In genomic region chr3:133241916-133242315, GRCm38 (mm10) we compare ENCODE assay signal across 33 mouse cellular contexts. TPM values are rescaled to one million over a fixed set of nuclear protein-coding genes. Genes with fewer than 3 reads are reported as not detected.
A peak's percentile ranks its signal among the peaks of the same experiment; 100 is the strongest.
DNase-seq lines count a peak whose midpoint lies in the region; ATAC-seq and TF ChIP-seq lines count a peak whose summit lies in the region.
"Had no signal": no experiment of that assay in that cellular context is flagged by ENCODE, and none has a peak within 500 bp of the region (broad histone marks: within the 10 kb centered on the region; RNA-seq: fewer than 3 reads in every experiment).

No protein-coding gene starts in this region.

- H3K4me2 ChIP-seq in kidney, embryonic 15.5 days = no peak overlapping the region
- H3K4me2 ChIP-seq: embryonic facial prominence, embryonic 15.5 days; forebrain, embryonic 12.5 days; heart, embryonic 12.5 days; hindbrain, embryonic 15.5 days; limb, embryonic 13.5 days; liver, embryonic 11.5 days; lung, embryonic 15.5 days; midbrain, embryonic 11.5 days; neural tube, embryonic 13.5 days had no signal

- in situ Hi-C loops in Patski (cut with MboI; ENCODE audit: low pct_unique_long_range_greater_than_20kb) = no loop called here

- H3K9me3 ChIP-seq in kidney, embryonic 15.5 days (replicated peaks) = no peaks in the 10 kb centered on the region
- H3K9me3 ChIP-seq: embryonic facial prominence, embryonic 15.5 days; forebrain, embryonic 12.5 days; heart, embryonic 12.5 days; hindbrain, embryonic 15.5 days; limb, embryonic 13.5 days; lung, embryonic 15.5 days; neural tube, embryonic 13.5 days had no signal

- 57% methylated on average over 1 of the region's 1 CpGs for WGBS in kidney, embryonic 15.5 days

- CTCF ChIA-PET in Patski (lab: Charles Lee) = interaction anchor here (0.7 to 1.5 kb wide), 3 partner anchors 11 to 31 kb away, joined by 3 read pairs; no protein-coding TSS in a partner anchor

- H3K4me3 ChIP-seq in kidney, embryonic 15.5 days (replicated peaks) = no peak overlapping the region
- H3K4me3 ChIP-seq: embryonic facial prominence, embryonic 15.5 days; forebrain, embryonic 12.5 days; heart, embryonic 12.5 days; hindbrain, embryonic 15.5 days; layer of hippocampus, adult 2 months; limb, embryonic 13.5 days; lung, embryonic 15.5 days; neural tube, embryonic 13.5 days had no signal

- H3K27ac ChIP-seq in kidney, embryonic 15.5 days = peak overlapping the region; percentile 69
- H3K27ac ChIP-seq: embryonic facial prominence, embryonic 15.5 days; forebrain, embryonic 12.5 days; layer of hippocampus, adult 2 months; limb, embryonic 13.5 days; lung, embryonic 15.5 days; neural tube, embryonic 13.5 days had no signal

- H3K27me3 ChIP-seq in Patski = no peaks in the 10 kb centered on the region
- no peaks in the 10 kb centered on the region for H3K27me3 ChIP-seq in kidney, embryonic 15.5 days
- H3K27me3 ChIP-seq: embryonic facial prominence, embryonic 15.5 days; forebrain, embryonic 12.5 days; heart, embryonic 12.5 days; hindbrain, embryonic 15.5 days; limb, embryonic 13.5 days; lung, embryonic 15.5 days; neural tube, embryonic 13.5 days had no signal

- TF ChIP-seq CTCF in Patski (IDR thresholded peaks at IDR 0.05) = no peak

- peak; percentile 63 for ATAC-seq in Patski
- ATAC-seq in kidney, embryonic 15.5 days (replicated peaks; ENCODE audit: low FRiP score) = peak; percentile 96
- ATAC-seq: forebrain, postnatal 0 days; inflammation-experienced regulatory T-cells, adult 6 months had no signal

- no peak for DNase-seq in Patski (ENCODE audit: low read depth, low spot score)
- DNase-seq in kidney, adult 18-20 months = peak; percentile 47
- peak; percentile 62 to 77 for DNase-seq in kidney, postnatal 25 days
- DNase-seq in cerebellum, postnatal 14 days = no peak
- DNase-seq in heart, postnatal 4 days = no peak
- no peak for DNase-seq in MN1 (ENCODE audit: low spot score)
- DNase-seq: adrenal gland, postnatal 36 days; cerebellum, adult 18-20 months; cerebellum, postnatal 10 days; forebrain, postnatal 0 days; gastrocnemius, postnatal 25 days; heart, adult 11 months had no signal

- H3K9ac ChIP-seq in kidney, embryonic 15.5 days = no peak overlapping the region
- H3K9ac ChIP-seq: embryonic facial prominence, embryonic 15.5 days; forebrain, embryonic 12.5 days; forebrain, postnatal 0 days; heart, embryonic 12.5 days; hindbrain, embryonic 15.5 days; limb, embryonic 13.5 days; lung, embryonic 15.5 days; neural tube, embryonic 13.5 days had no signal

- no peaks in the 10 kb centered on the region for H3K36me3 ChIP-seq in kidney, embryonic 15.5 days
- H3K36me3 ChIP-seq: embryonic facial prominence, embryonic 15.5 days; forebrain, embryonic 12.5 days; heart, embryonic 12.5 days; hindbrain, embryonic 15.5 days; limb, embryonic 13.5 days; lung, embryonic 15.5 days; neural tube, embryonic 13.5 days had no signal

- H3K4me1 ChIP-seq in kidney, embryonic 15.5 days = 0 out of 2 replicates have a peak, but pooled peaks cover 6% of the 10 kb centered on the region
- H3K4me1 ChIP-seq: embryonic facial prominence, embryonic 15.5 days; heart, embryonic 12.5 days; limb, embryonic 13.5 days; lung, embryonic 15.5 days had no signal

- POLR2A ChIA-PET in Patski (lab: Charles Lee) = no interaction called here

RNA-seq across cellular contexts. Expression of gene Arhgef38, which starts 7.2 kb away (rescaled TPM):
- polyA plus RNA-seq in Patski (2021) = 0.01 TPM
- 5.0 and 6.6 TPM in 2 replicates for polyA plus RNA-seq in kidney, embryonic 15.5 days (2015; fragmentation: Nextera tagmentation; extraction: Ambion mirVana)
- total RNA-seq in heart, postnatal 4 days (2021) = not detected
- total RNA-seq: adrenal gland, adult 18-20 months; adrenal gland, postnatal 36 days; gastrocnemius, adult 18-20 months; gastrocnemius, postnatal 25 days; hematopoietic stem cell, adult 5-6 weeks; layer of hippocampus, adult 2 months; layer of hippocampus, postnatal 14 days; left cerebral cortex, postnatal 36 days; megakaryocyte, adult 5-6 weeks; MEL had no signal
- polyA plus RNA-seq: cortical plate, adult 2 months; heart, embryonic 12.5 days; hindbrain, embryonic 15.5 days; liver, embryonic 11.5 days; neural tube, embryonic 13.5 days; testis, adult 2 months had no signal

Comparison
In these comparisons a context has a peak if more than half of its experiments do, and no peak if none do; other contexts are left out.
1. DNase-seq: peak in kidney, adult 18-20 months (single experiment) and kidney, postnatal 25 days (2 of 2); none in Patski (single experiment), cerebellum, postnatal 14 days (0 of 2), heart, postnatal 4 days (single experiment) and MN1 (single experiment).